Mouse (Mus musculus): ENCODE data around the gene Rgs6. TPM values are rescaled to one million over a fixed set of nuclear protein-coding genes. Genes with fewer than 3 reads are reported as not detected.
A peak's percentile ranks its signal among the peaks of the same experiment; 100 is the strongest.

Rgs6 gene
- polyA plus RNA-seq, 1 experiment from 2014 or later = 0.49 TPM

- H3K27me3 ChIP-seq (replicated peaks; ENCODE audit: low read depth, poor library complexity, severe bottlenecking) = no peaks in the 10 kb centered on the region
- H3K4me3 ChIP-seq = no peak overlapping the region
- H3K36me3 ChIP-seq (replicated peaks) = no peaks in the 10 kb centered on the region
- H3K4me1 ChIP-seq = peaks cover 17% of the 10 kb centered on the region
- H3K27ac ChIP-seq (replicated peaks) = no peak overlapping the region
- WGBS = 82% methylated on average over 3 of the region's 3 CpGs
- DNase-seq (ENCODE audit: low spot score) = no peak
- no peaks in the 10 kb centered on the region for H3K9me3 ChIP-seq
Observed at GRCm38 (mm10) chr12:83039859-83040258, 451.8 kb downstream of the Rgs6 start.

- Histone ChIP-seq H3K27ac (replicated peaks) (no peak overlapping the region; the same call in 1 of the 2 replicates), H3K4me1 (peaks cover 13% of the 10 kb centered on the region), H3K36me3 (replicated peaks) (no peaks in the 10 kb centered on the region), H3K27me3 (replicated peaks; ENCODE audit: low read depth, poor library complexity, severe bottlenecking) (peaks cover 6% of the 10 kb centered on the region; the same call in 1 of the 2 replicates), H3K4me3 (no peak overlapping the region), H3K9me3 (no peaks in the 10 kb centered on the region)
- no peak for DNase-seq (ENCODE audit: low spot score)
- WGBS = 62% methylated on average over 6 of the region's 6 CpGs
Observed at GRCm38 (mm10) chr12:83043980-83044620, 456.0 kb downstream of the Rgs6 start.

- H3K27ac ChIP-seq (replicated peaks) = no peak overlapping the region
Observed at GRCm38 (mm10) chr12:83044621-83044990, 456.5 kb downstream of the Rgs6 start.

GRCm38 (mm10) chr12:83045001-83045531 lies 457.0 kb downstream of the Rgs6 start:
- H3K27me3 ChIP-seq (replicated peaks; ENCODE audit: low read depth, poor library complexity, severe bottlenecking) = peaks cover 6% of the 10 kb centered on the region; the same call in 1 of the 2 replicates
- no peak overlapping the region for H3K27ac ChIP-seq (replicated peaks)
- no peak overlapping the region for H3K4me3 ChIP-seq
- no peaks in the 10 kb centered on the region for H3K36me3 ChIP-seq (replicated peaks)
- WGBS = 64% methylated on average over 12 of the region's 12 CpGs
- DNase-seq (ENCODE audit: low spot score) = no peak
- no peaks in the 10 kb centered on the region for H3K9me3 ChIP-seq
- H3K4me1 ChIP-seq = peaks cover 13% of the 10 kb centered on the region

More at GRCm38 (mm10) chr12:83044621-83044990, 456.5 kb downstream of the Rgs6 start:
- no peaks in the 10 kb centered on the region for H3K36me3 ChIP-seq (replicated peaks)
- DNase-seq (ENCODE audit: low spot score) = no peak
- 29% methylated on average over 4 of the region's 4 CpGs for WGBS
- H3K4me1 ChIP-seq = peaks cover 13% of the 10 kb centered on the region
- H3K9me3 ChIP-seq = no peaks in the 10 kb centered on the region
- no peak overlapping the region for H3K4me3 ChIP-seq
- H3K27me3 ChIP-seq (replicated peaks; ENCODE audit: low read depth, poor library complexity, severe bottlenecking) = peaks cover 6% of the 10 kb centered on the region; the same call in 1 of the 2 replicates

GRCm38 (mm10) chr12:83046734-83047133 lies 458.6 kb downstream of the Rgs6 start:
- DNase-seq (ENCODE audit: low spot score) = no peak
- Histone ChIP-seq H3K4me3 (no peak overlapping the region), H3K9me3 (no peaks in the 10 kb centered on the region), H3K27me3 (replicated peaks; ENCODE audit: low read depth, poor library complexity, severe bottlenecking) (peaks cover 6% of the 10 kb centered on the region; the same call in 1 of the 2 replicates), H3K4me1 (peaks cover 19% of the 10 kb centered on the region), H3K36me3 (replicated peaks) (no peaks in the 10 kb centered on the region), H3K27ac (replicated peaks) (no peak overlapping the region)
- 96% methylated on average over 9 of the region's 9 CpGs for WGBS

- WGBS = 80% methylated on average over 7 of the region's 7 CpGs
- no peaks in the 10 kb centered on the region for H3K9me3 ChIP-seq
- no peak overlapping the region for H3K4me3 ChIP-seq
- H3K27me3 ChIP-seq (replicated peaks; ENCODE audit: low read depth, poor library complexity, severe bottlenecking) = peaks cover 6% of the 10 kb centered on the region; the same call in 1 of the 2 replicates
- H3K36me3 ChIP-seq (replicated peaks) = no peaks in the 10 kb centered on the region
- no peak overlapping the region for H3K27ac ChIP-seq (replicated peaks)
- DNase-seq (ENCODE audit: low spot score) = no peak
- peaks cover 19% of the 10 kb centered on the region for H3K4me1 ChIP-seq
Observed at GRCm38 (mm10) chr12:83047710-83048109, 459.6 kb downstream of the Rgs6 start.

- DNase-seq (ENCODE audit: low spot score) = no peak
- peaks cover 8% of the 10 kb centered on the region; the same call in 1 of the 2 replicates for H3K9me3 ChIP-seq
- no peaks in the 10 kb centered on the region for H3K36me3 ChIP-seq (replicated peaks)
- peaks cover 6% of the 10 kb centered on the region; the same call in 1 of the 2 replicates for H3K27me3 ChIP-seq (replicated peaks; ENCODE audit: low read depth, poor library complexity, severe bottlenecking)
- H3K4me1 ChIP-seq = peaks cover 6% of the 10 kb centered on the region
- WGBS = 88% methylated on average over 8 of the region's 8 CpGs
- H3K27ac ChIP-seq (replicated peaks) = no peak overlapping the region
- no peak overlapping the region for H3K4me3 ChIP-seq
Observed at GRCm38 (mm10) chr12:83050514-83050913, 462.4 kb downstream of the Rgs6 start.

GRCm38 (mm10) chr12:83052391-83052790 lies 464.3 kb downstream of the Rgs6 start:
- H3K4me1 ChIP-seq = peaks cover 6% of the 10 kb centered on the region
- no peak for DNase-seq (ENCODE audit: low spot score)
- H3K4me3 ChIP-seq = no peak overlapping the region
- no peaks in the 10 kb centered on the region for H3K36me3 ChIP-seq (replicated peaks)
- no peaks in the 10 kb centered on the region for H3K27me3 ChIP-seq (replicated peaks; ENCODE audit: low read depth, poor library complexity, severe bottlenecking)
- peaks cover 8% of the 10 kb centered on the region; the same call in 1 of the 2 replicates for H3K9me3 ChIP-seq
- H3K27ac ChIP-seq (replicated peaks) = no peak overlapping the region
- 78% methylated on average over 4 of the region's 4 CpGs for WGBS

GRCm38 (mm10) chr12:83055690-83056089 lies 467.6 kb downstream of the Rgs6 start:
- Histone ChIP-seq H3K9me3 (peaks cover 8% of the 10 kb centered on the region; the same call in 1 of the 2 replicates), H3K4me3 (no peak overlapping the region)
- DNase-seq (ENCODE audit: low spot score) = no peak

GRCm38 (mm10) chr12:83066426-83066825 lies 478.3 kb downstream of the Rgs6 start:
- Histone ChIP-seq H3K9me3 (no peaks in the 10 kb centered on the region), H3K27ac (replicated peaks) (no peak overlapping the region), H3K4me3 (no peak overlapping the region), H3K27me3 (replicated peaks; ENCODE audit: low read depth, poor library complexity, severe bottlenecking) (no peaks in the 10 kb centered on the region), H3K36me3 (replicated peaks) (no peaks in the 10 kb centered on the region), H3K4me1 (0 out of 2 replicates have a peak, but pooled peaks cover 2% of the 10 kb centered on the region)
- no peak for DNase-seq (ENCODE audit: low spot score)
- WGBS = 81% methylated on average over 6 of the region's 6 CpGs

More at GRCm38 (mm10) chr12:83055690-83056089, 467.6 kb downstream of the Rgs6 start:
- no peaks in the 10 kb centered on the region for H3K36me3 ChIP-seq (replicated peaks)
- no peak overlapping the region for H3K27ac ChIP-seq (replicated peaks)
- H3K27me3 ChIP-seq (replicated peaks; ENCODE audit: low read depth, poor library complexity, severe bottlenecking) = no peaks in the 10 kb centered on the region
- H3K4me1 ChIP-seq = peaks cover 6% of the 10 kb centered on the region
- 82% methylated on average over 5 of the region's 5 CpGs for WGBS

- no peaks in the 10 kb centered on the region for H3K9me3 ChIP-seq
- no peak overlapping the region for H3K4me3 ChIP-seq
- peaks cover 22% of the 10 kb centered on the region for H3K4me1 ChIP-seq
- no peaks in the 10 kb centered on the region for H3K27me3 ChIP-seq (replicated peaks; ENCODE audit: low read depth, poor library complexity, severe bottlenecking)
- no peak overlapping the region for H3K27ac ChIP-seq (replicated peaks)
- no peak for DNase-seq (ENCODE audit: low spot score)
- no peaks in the 10 kb centered on the region for H3K36me3 ChIP-seq (replicated peaks)
- 78% methylated on average over 5 of the region's 5 CpGs for WGBS
Observed at GRCm38 (mm10) chr12:83070848-83071247, 482.8 kb downstream of the Rgs6 start.

- Histone ChIP-seq H3K27me3 (replicated peaks; ENCODE audit: low read depth, poor library complexity, severe bottlenecking) (no peaks in the 10 kb centered on the region), H3K36me3 (replicated peaks) (no peaks in the 10 kb centered on the region), H3K9me3 (no peaks in the 10 kb centered on the region), H3K4me1 (peaks cover 22% of the 10 kb centered on the region), H3K4me3 (no peak overlapping the region), H3K27ac (replicated peaks) (peak overlapping the region; percentile 49)
- WGBS = 47% methylated on average over 3 of the region's 3 CpGs
- DNase-seq (ENCODE audit: low spot score) = no peak
Observed at GRCm38 (mm10) chr12:83072181-83072887, 484.2 kb downstream of the Rgs6 start.
